ENCODE assay signal across 8 mouse cellular contexts in genomic region chr5:122706917-122707275, GRCm38 (mm10). TPM values are rescaled to one million over a fixed set of nuclear protein-coding genes. Genes with fewer than 3 reads are reported as not detected.
DNase-seq lines count a peak whose midpoint lies in the region; ATAC-seq and TF ChIP-seq lines count a peak whose summit lies in the region.

No protein-coding gene starts in this region.

- 0 out of 2 replicates have a peak, but pooled peaks have one; percentile 6 for ATAC-seq in embryonic facial prominence, embryonic 12.5 days (ENCODE audit: insufficient number of reproducible peaks, insufficient read depth, low FRiP score, low TSS enrichment)
- peak; percentile 51 for ATAC-seq in hindbrain, embryonic 16.5 days
- ATAC-seq in midbrain, embryonic 16.5 days = peak; percentile 37; the same call in 1 of the 2 replicates

- H3K4me1 ChIP-seq in embryonic facial prominence, embryonic 12.5 days = peaks cover 5% of the 10 kb centered on the region
- peaks cover 11% of the 10 kb centered on the region for H3K4me1 ChIP-seq in hindbrain, embryonic 16.5 days (ENCODE audit: control insufficient read depth, insufficient read depth, low read depth, low read length)
- peaks cover 10% of the 10 kb centered on the region for H3K4me1 ChIP-seq in midbrain, embryonic 16.5 days (ENCODE audit: control insufficient read depth, insufficient read depth, low read length)

- no peaks in the 10 kb centered on the region for H3K27me3 ChIP-seq in embryonic facial prominence, embryonic 12.5 days
- no peaks in the 10 kb centered on the region for H3K27me3 ChIP-seq in hindbrain, embryonic 16.5 days (replicated peaks; ENCODE audit: control insufficient read depth, insufficient read depth, low read length)
- no peaks in the 10 kb centered on the region for H3K27me3 ChIP-seq in midbrain, embryonic 16.5 days (ENCODE audit: control insufficient read depth, insufficient read depth, low read depth, low read length)

- H3K9me3 ChIP-seq in embryonic facial prominence, embryonic 12.5 days = no peaks in the 10 kb centered on the region
- no peaks in the 10 kb centered on the region for H3K9me3 ChIP-seq in hindbrain, embryonic 16.5 days (ENCODE audit: control insufficient read depth, low read length)
- no peaks in the 10 kb centered on the region for H3K9me3 ChIP-seq in midbrain, embryonic 16.5 days (replicated peaks; ENCODE audit: control insufficient read depth, low read length, poor library complexity, severe bottlenecking)

- peak overlapping the region; percentile 99 for H3K27ac ChIP-seq in left cerebral cortex, adult 2 months
- no peak overlapping the region for H3K27ac ChIP-seq in embryonic facial prominence, embryonic 12.5 days
- peak overlapping the region; percentile 91 for H3K27ac ChIP-seq in hindbrain, embryonic 16.5 days (ENCODE audit: low read depth, low read length)
- H3K27ac ChIP-seq in midbrain, embryonic 16.5 days (ENCODE audit: low read length) = peak overlapping the region; percentile 86

- no peak for DNase-seq in left cerebral cortex, adult 2 months (ENCODE audit: extremely low spot score in 1 of 2, low spot score in 2 of 2)
- no peak for DNase-seq in left cerebral cortex, postnatal 4 days
- no peak for DNase-seq in layer of hippocampus, postnatal 36 days
- DNase-seq in thymus, postnatal 36 days = no peak
- no peak for DNase-seq in adipocyte (ENCODE audit: low spot score)

- peak overlapping the region; percentile 63 for H3K4me3 ChIP-seq in left cerebral cortex, adult 2 months
- H3K4me3 ChIP-seq in embryonic facial prominence, embryonic 12.5 days = peak overlapping the region; percentile 63
- peak overlapping the region; percentile 73 for H3K4me3 ChIP-seq in hindbrain, embryonic 16.5 days (ENCODE audit: low read length)
- peak overlapping the region; percentile 54 for H3K4me3 ChIP-seq in midbrain, embryonic 16.5 days (ENCODE audit: low read depth, low read length)

- H3K4me2 ChIP-seq in embryonic facial prominence, embryonic 12.5 days (replicated peaks) = peak overlapping the region; percentile 70
- H3K4me2 ChIP-seq in hindbrain, embryonic 16.5 days (ENCODE audit: low read length) = peak overlapping the region; percentile 91
- peak overlapping the region; percentile 83 for H3K4me2 ChIP-seq in midbrain, embryonic 16.5 days (ENCODE audit: low read length)

- H3K36me3 ChIP-seq in embryonic facial prominence, embryonic 12.5 days = no peaks in the 10 kb centered on the region
- no peaks in the 10 kb centered on the region for H3K36me3 ChIP-seq in hindbrain, embryonic 16.5 days (ENCODE audit: control insufficient read depth, insufficient read depth, low read length)
- no peaks in the 10 kb centered on the region for H3K36me3 ChIP-seq in midbrain, embryonic 16.5 days (ENCODE audit: control insufficient read depth, insufficient read depth, low read length)

- TF ChIP-seq CTCF in left cerebral cortex, adult 2 months (IDR thresholded peaks at IDR 0.05) = no peak

- WGBS in embryonic facial prominence, embryonic 12.5 days = 35% methylated on average over 5 of the region's 5 CpGs
- 49% methylated on average over 5 of the region's 5 CpGs for WGBS in hindbrain, embryonic 16.5 days
- 44% methylated on average over 5 of the region's 5 CpGs for WGBS in midbrain, embryonic 16.5 days

- peak overlapping the region; percentile 63 for H3K9ac ChIP-seq in embryonic facial prominence, embryonic 12.5 days
- peak overlapping the region; percentile 89 for H3K9ac ChIP-seq in hindbrain, embryonic 16.5 days (ENCODE audit: low read depth, low read length)
- peak overlapping the region; percentile 77 for H3K9ac ChIP-seq in midbrain, embryonic 16.5 days (ENCODE audit: low read depth, low read length)

- intact Hi-C loops in left cerebral cortex, adult 2 months (cut with DNase I) = loop anchor here (2.0 kb wide), 1 partner anchor 54 kb away; no protein-coding TSS in a partner anchor
- intact Hi-C loops in left cerebral cortex, postnatal 4 days (cut with DNase I) = no loop called here

RNA-seq across cellular contexts. Expression of gene P2rx4, which starts 0.4 kb away (rescaled TPM):
- 10 to 100 TPM; 19.3 to 20.1 TPM for total RNA-seq in left cerebral cortex, adult 2 months (2021)
- total RNA-seq in left cerebral cortex, postnatal 4 days (2021) = 1 to 10 TPM; 6.8 to 8.6 TPM
- 8.1 and 8.6 TPM in 2 replicates for polyA plus RNA-seq in embryonic facial prominence, embryonic 12.5 days (2016; fragmentation: Nextera tagmentation; extraction: Ambion mirVana)
- polyA plus RNA-seq in hindbrain, embryonic 16.5 days (2015; fragmentation: Nextera tagmentation; extraction: Ambion mirVana) = 16.7 and 20.8 TPM in 2 replicates
- polyA plus RNA-seq in midbrain, embryonic 16.5 days (2015; fragmentation: Nextera tagmentation; extraction: Ambion mirVana) = 14.6 and 15.3 TPM in 2 replicates
- total RNA-seq in layer of hippocampus, postnatal 36 days (2021) = 10 to 100 TPM; 12.9 to 13.1 TPM
